In the genomic region with DNA sequence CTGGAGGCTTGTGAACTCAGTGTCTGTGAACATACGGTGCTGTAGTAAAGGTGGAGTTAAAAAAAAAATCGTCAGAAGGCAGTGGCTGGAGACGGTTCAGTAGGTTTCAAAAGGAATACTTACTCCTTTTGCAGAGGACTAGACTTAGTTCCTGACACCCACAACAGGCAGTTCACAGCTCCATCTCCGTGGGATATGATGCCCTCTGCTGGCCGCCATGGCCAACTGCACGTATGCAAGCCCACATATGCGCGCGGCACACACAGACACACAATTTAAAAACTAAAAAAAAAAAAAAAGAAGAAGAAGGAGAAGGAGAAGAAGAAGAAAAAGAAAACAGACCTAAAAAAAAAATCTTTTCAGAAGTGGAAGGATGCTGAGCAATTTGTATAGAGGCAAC, we compare ENCODE assay signal across 7 mouse cellular contexts. TPM values are rescaled to one million over a fixed set of nuclear protein-coding genes. Genes with fewer than 3 reads are reported as not detected.
DNase-seq lines count a peak whose midpoint lies in the region; ATAC-seq and TF ChIP-seq lines count a peak whose summit lies in the region.

No protein-coding gene starts in this region.

- 39% methylated on average over 9 of the region's 9 CpGs for WGBS in bone marrow, adult 2 months
- WGBS in lung, embryonic 16.5 days: 40% methylated on average over 9 of the region's 9 CpGs

- peak overlapping the region; percentile 79; the same call in 1 of the 2 replicates for H3K27ac ChIP-seq in bone marrow, adult 2 months (ENCODE audit: control insufficient read depth, insufficient read depth, low read depth, low read length, poor library complexity)
- H3K27ac ChIP-seq in lung, embryonic 16.5 days (ENCODE audit: low read length): peak overlapping the region; percentile 76; the same call in 1 of the 2 replicates

- ATAC-seq in lung, embryonic 16.5 days (ENCODE audit: low read depth): no peak

- no peaks in the 10 kb centered on the region for H3K27me3 ChIP-seq in lung, embryonic 16.5 days (ENCODE audit: control insufficient read depth, insufficient read depth, low read depth, low read length)

- H3K4me1 ChIP-seq in bone marrow, adult 2 months (ENCODE audit: control insufficient read depth, insufficient read depth, low read length): no peaks in the 10 kb centered on the region; the same call in 1 of the 2 replicates
- peaks cover 11% of the 10 kb centered on the region for H3K4me1 ChIP-seq in lung, embryonic 16.5 days (replicated peaks; ENCODE audit: control insufficient read depth, insufficient read depth, low read length)

- no peak overlapping the region for H3K4me3 ChIP-seq in bone marrow, adult 2 months (replicated peaks; ENCODE audit: control insufficient read depth, low read depth, low read length)
- H3K4me3 ChIP-seq in lung, embryonic 16.5 days (ENCODE audit: low read length): no peak overlapping the region

- intact Hi-C loops in heart, postnatal 14 days (cut with DNase I): loop anchor here (2.0 kb wide), 2 partner anchors 52 to 102 kb away; partner anchors contain the start of gene Ankrd33b

- no peak overlapping the region for H3K9ac ChIP-seq in lung, embryonic 16.5 days (ENCODE audit: low read length)

- no peaks in the 10 kb centered on the region for H3K36me3 ChIP-seq in lung, embryonic 16.5 days (ENCODE audit: control insufficient read depth, insufficient read depth, low read length)

- H3K4me2 ChIP-seq in lung, embryonic 16.5 days (ENCODE audit: low read depth, low read length): peak overlapping the region; percentile 33; the same call in 1 of the 2 replicates

- H3K9me3 ChIP-seq in lung, embryonic 16.5 days (ENCODE audit: control insufficient read depth, low read length): no peaks in the 10 kb centered on the region

- TF ChIP-seq CTCF in bone marrow, adult 2 months (IDR thresholded peaks at IDR 0.05; ENCODE audit: control insufficient read depth, insufficient read depth, low read length): peak; percentile 92

- peak; percentile 42 for DNase-seq in right cerebral cortex, postnatal 4 days
- DNase-seq in right cerebral cortex, postnatal 10 days (ENCODE audit: low spot score in 2 of 2): no peak
- DNase-seq in heart, postnatal 14 days: peak; percentile 42 to 61
- DNase-seq in spleen, postnatal 10 days (ENCODE audit: low spot score in 2 of 2): peak; percentile 35 to 71
- DNase-seq in layer of hippocampus, postnatal 36 days: no peak

- no peak for TF ChIP-seq POLR2A in bone marrow, adult 2 months (IDR thresholded peaks at IDR 0.05; ENCODE audit: borderline replicate concordance, control insufficient read depth, low read depth, low read length)

RNA-seq across cellular contexts. Expression of gene Ropn1l, which starts 34.5 kb away (rescaled TPM):
- polyA plus RNA-seq in bone marrow, adult 2 months (2011; ENCODE audit: insufficient read depth, insufficient read length, low replicate concordance, missing spikeins): not detected in 2 replicates
- under 1 TPM in 1 of 2 experiments, not detected in 1; 0.29 TPM for total RNA-seq in heart, postnatal 14 days (2021)
- 5.6 and 6.2 TPM in 2 replicates for polyA plus RNA-seq in lung, embryonic 16.5 days (2015; fragmentation: Nextera tagmentation; extraction: Ambion mirVana)
- total RNA-seq in layer of hippocampus, postnatal 36 days (2021): 1 to 10 TPM in 1 of 2 experiments, under 1 TPM in 1; 0.50 to 1.1 TPM

RNA-seq across cellular contexts. Expression of gene Ankrd33b, which starts 51.5 kb away (rescaled TPM):
- 1.2 and 3.9 TPM in 2 replicates for polyA plus RNA-seq in bone marrow, adult 2 months (2011; ENCODE audit: insufficient read depth, insufficient read length, low replicate concordance, missing spikeins)
- total RNA-seq in heart, postnatal 14 days (2021): 10 to 100 TPM; 21.8 TPM
- 3.5 and 3.9 TPM in 2 replicates for polyA plus RNA-seq in lung, embryonic 16.5 days (2015; fragmentation: Nextera tagmentation; extraction: Ambion mirVana)
- total RNA-seq in layer of hippocampus, postnatal 36 days (2021): 10 to 100 TPM; 53.2 to 54.2 TPM

Comparison
In these comparisons a context has a peak if more than half of its experiments do, and no peak if none do; other contexts are left out.
1. DNase-seq: peak in right cerebral cortex, postnatal 4 days (single experiment), heart, postnatal 14 days (2 of 2) and spleen, postnatal 10 days (2 of 2); none in right cerebral cortex, postnatal 10 days (0 of 2) and layer of hippocampus, postnatal 36 days (0 of 2).